Mouse (Mus musculus): ENCODE measurements around the gene Pmvk.
A peak's percentile ranks its signal among the peaks of the same experiment; 100 is the strongest.

Gene Pmvk

DNA sequence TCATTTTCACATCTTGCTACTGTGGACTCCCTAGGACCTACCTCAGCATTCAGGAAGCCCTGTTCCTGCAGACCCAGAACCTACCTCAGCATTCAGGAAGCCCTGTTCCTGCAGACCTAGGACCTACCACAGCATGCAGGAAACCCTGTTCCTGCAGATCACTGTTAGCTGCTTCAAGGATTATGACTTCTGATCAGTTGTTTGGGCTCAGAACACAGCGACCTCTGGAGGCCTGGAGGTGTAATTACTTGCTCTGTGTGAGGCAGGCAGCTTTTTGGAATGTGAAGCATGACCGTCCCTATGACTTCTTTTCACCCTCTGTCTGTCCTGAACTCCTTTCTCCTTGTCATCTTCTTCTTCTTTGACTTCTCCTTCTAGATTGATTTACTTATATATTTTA is 27.1 kb downstream of the Pmvk start:
- DNase-seq (ENCODE audit: low spot score in 2 of 2): no peak

- DNase-seq (ENCODE audit: low spot score in 2 of 2): no peak
These were observed 27.9 kb downstream of the Pmvk start for GRCm38 (mm10) chr3:89482249-89482648.

GRCm38 (mm10) chr3:89484766-89485524 is 30.6 kb downstream of the Pmvk start:
- DNase-seq (ENCODE audit: low spot score in 2 of 2): peak; percentile 42 to 51

- no peak for DNase-seq (ENCODE audit: low spot score in 2 of 2)
These were observed 31.8 kb downstream of the Pmvk start for GRCm38 (mm10) chr3:89486111-89486510.

DNA sequence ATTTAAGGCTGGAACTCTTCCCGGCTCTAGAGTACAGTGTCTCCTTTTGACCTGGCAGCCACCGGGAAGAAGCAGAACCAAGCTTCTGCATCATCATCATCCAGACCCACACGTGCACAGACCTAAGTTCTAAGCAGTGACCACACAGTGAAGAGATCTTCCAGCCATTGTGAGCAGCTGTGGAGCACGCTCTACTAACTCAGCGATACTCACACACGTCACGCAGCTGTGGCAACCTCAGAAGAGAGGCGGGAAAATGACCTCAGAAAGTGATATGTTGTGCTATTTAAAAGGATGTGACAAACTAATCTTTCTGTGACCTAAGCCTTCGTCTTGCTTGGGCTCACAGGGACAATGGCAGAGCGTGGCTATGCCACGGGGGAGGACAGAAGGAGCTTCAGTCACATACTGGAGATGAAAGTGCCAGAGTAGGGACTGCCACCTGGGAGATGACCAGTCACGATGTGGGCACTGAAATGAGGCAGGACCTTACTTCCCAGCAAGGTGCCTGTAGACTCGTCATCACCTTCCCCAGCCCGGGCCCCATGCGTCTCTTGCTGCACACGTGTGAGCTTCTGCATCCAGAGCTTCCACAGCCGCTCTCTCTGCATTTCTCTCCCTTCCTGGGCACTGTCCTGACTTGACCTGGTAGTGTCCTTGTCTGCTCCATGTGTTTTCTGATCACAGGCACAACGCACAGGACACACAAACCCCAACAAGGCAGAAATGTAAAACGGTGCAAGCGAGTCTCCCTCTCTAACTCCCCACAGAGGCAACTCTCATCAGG is 32.8 kb downstream of the Pmvk start:
- DNase-seq (ENCODE audit: low spot score in 2 of 2): no peak

DNA sequence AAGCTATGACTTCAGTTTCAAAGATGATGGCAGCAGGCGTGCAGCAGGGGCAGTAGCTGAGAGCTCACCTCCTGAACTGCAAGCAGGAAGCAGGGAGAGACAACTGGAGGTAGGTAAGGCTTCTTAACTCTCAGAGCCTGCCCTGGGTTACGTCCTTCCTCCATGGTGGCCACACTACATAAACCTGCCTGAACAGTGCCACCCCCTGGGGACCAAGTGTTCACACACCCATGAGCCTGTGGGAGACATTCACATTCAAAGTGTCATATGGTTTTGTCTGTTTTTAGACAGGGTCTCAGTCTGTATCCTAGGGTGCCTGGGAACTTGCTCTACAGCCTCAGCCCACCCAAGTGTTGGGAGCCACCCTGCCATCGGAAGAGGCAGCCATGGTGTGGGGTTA is 36.4 kb downstream of the Pmvk start:
- no peak for DNase-seq (ENCODE audit: low spot score in 2 of 2)

DNA sequence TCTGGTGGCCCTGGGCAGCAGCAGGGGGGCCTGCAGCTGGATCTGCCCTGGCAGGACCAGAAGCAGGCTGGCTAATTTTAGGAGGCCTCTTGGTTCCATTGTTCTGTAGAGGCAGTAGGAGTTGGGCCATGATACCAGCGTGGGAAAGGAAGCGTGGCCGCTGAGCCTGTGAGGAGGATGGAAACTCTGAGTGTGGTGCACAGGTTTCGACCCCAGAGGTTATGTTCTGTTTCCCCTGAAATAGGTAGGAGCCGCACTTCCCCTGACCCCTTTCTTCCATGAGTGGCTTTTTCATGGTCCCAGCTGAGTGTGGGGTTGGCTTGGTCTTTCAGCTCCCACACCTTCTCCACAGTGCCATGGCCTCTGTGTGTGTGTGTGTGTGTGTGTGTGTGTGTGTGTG is 37.2 kb downstream of the Pmvk start:
- DNase-seq (ENCODE audit: low spot score in 2 of 2): no peak

DNA sequence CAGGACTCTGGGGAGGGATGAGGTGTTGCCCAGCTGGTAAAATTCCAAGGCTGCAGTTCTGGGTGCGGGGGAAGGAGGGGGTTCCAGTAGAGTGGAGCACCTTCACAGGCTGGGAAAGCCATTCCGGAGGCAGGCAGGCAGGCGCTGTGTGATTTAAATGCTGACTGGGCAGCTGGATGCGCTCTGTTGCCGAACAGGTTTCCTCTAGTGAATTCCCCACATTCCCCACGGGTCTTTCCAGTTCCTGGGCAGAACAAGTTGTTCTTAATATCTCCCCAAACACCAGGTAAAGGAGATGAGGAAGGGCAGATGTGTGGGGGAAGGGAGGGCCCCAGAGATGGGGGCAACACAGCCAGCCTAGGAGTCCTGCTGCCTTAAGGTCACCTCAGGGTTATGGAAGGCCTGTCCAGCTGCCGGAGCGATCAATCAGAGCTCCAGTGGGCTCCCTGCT is 38.4 kb downstream of the Pmvk start:
- no peak for DNase-seq (ENCODE audit: low spot score in 2 of 2)

DNA sequence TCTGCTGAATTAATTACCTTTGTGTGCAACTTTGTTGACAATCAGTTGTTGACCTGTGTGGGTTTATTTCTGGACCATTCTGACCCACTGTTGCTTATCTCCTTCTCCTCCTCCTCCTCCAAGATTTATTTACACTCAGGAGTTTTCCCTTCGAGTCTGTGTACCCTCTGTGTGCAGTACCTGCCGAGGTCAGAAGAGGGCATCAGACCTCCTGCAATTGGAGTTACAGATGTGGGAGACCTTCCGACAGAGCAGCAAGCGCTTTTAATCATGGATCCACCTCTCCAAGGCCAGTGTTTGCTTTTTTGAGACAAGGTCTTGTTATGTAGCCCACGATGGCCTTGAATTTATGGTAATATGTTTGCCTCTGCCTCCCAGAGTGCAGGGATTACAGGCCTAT is 40.3 kb downstream of the Pmvk start:
- no peak for DNase-seq (ENCODE audit: low spot score in 2 of 2)

DNA sequence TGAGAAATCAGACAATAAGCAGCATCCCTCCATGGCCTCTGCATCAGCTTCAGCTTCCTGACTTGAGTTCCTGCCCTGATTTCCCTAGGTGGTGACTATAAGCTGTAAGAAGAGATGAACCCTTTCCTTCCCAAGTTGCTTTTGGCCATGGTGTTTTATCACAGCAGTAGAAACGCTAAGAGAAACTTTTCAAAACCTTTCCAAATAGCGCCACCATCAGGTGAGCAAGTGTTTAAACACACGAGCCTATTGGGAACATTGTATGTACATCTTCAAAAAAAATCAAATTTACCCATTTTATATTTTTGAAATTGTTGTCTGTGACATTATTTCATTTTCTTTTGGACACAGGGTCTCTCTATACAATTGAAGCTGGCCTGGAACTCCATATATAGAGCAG is 42.0 kb downstream of the Pmvk start:
- DNase-seq (ENCODE audit: low spot score in 2 of 2): no peak

- no peak for DNase-seq (ENCODE audit: low spot score in 2 of 2)
These were observed 45.4 kb downstream of the Pmvk start for GRCm38 (mm10) chr3:89499696-89500095.

- DNase-seq (ENCODE audit: low spot score in 2 of 2): no peak
These were observed 47.1 kb downstream of the Pmvk start for GRCm38 (mm10) chr3:89501486-89501885.

DNA sequence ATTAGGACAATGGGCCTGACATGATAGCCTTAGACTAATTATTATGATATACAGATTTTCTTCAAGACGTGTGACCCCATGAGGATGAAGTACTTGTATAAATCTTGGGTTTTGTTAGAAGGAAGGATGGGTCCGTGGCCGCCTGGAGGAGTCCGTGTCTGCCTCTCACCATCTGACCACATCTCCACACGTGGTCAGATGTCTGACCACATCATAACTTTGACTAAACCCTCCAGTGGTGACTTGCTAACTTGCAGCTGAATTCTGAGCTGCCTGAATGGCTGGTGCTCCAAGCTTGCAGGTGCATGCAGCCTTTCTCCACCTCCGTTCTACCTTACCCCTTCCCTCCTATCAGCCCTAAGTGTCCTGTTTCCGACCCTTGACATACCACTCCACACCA is 48.2 kb downstream of the Pmvk start:
- DNase-seq (ENCODE audit: low spot score in 2 of 2): no peak

DNA sequence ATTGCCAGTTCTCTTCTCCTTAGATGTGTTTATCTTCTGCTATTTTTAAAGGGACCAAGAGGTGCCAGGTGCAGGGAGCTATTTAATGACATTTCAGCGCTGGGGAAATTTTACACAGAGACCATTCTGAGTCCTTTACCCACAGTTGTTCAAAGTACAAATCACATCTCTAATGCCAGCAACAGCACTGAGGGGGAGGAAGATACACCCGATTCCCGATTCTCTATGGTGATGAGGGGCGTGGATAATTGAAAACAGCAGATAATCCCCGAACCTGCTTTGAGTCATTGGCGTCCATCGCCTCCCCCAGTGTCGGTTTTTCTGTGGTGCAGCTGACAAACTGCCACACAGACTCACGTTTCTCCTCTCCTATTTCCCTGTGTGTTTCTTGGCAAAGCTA is 53.7 kb downstream of the Pmvk start:
- DNase-seq (ENCODE audit: low spot score in 2 of 2): no peak

DNA sequence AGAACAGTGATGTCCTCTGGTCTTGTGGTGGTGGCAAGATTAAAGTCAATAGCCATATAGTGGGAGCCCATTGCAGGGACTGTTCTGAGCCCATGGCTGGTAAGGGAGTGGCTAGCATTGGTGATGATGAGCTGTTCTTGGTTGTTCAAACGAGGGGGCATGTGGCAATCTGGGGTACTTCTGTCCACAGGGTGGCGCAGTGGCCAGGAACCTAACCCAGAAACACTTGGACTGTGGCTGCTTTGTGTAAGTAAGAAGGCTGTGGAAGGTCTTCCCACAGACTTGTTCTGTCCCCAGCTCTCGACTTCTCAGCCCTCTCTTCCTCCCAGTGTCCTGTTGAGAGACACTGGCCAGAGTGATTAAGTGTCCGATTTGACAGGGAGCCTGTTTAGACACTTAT is 56.6 kb downstream of the Pmvk start:
- peak; percentile 54 to 57 for DNase-seq (ENCODE audit: low spot score in 2 of 2)

- no peak for DNase-seq (ENCODE audit: low spot score in 2 of 2)
These were observed 57.1 kb downstream of the Pmvk start for GRCm38 (mm10) chr3:89511400-89511799.

GRCm38 (mm10) chr3:89512225-89512624 is 57.9 kb downstream of the Pmvk start:
- DNase-seq (ENCODE audit: low spot score in 2 of 2): no peak

- no peak for DNase-seq (ENCODE audit: low spot score in 2 of 2)
These were observed 61.1 kb downstream of the Pmvk start for GRCm38 (mm10) chr3:89515444-89515843.

- no peak for DNase-seq (ENCODE audit: low spot score in 2 of 2)
These were observed 62.0 kb downstream of the Pmvk start for GRCm38 (mm10) chr3:89516321-89516720.
